Mouse (Mus musculus) hindlimb bud, embryonic 11.5 days (tissue): ENCODE results near the gene Olfr194.
"Not testable (repeated sequence)": the region's sequence is repeated elsewhere in the genome, so short reads cannot be mapped to it uniquely, and the experiment has no call there.

Source experiments
- DNase-seq: peaks from one replicate; pipeline ENCODE4 v3.0.0-alpha.2; 2012; ENCODE audit warnings: low read depth, low spot score; ENCODE audit errors: extremely low spot score

Olfr194 gene

GRCm38 (mm10) chr16:59120969-59121368 lies at the start of gene Olfr194:
Olfr194 (minus strand) TSS chr16:59121069.
- DNase-seq: no peak

- no peak for DNase-seq
Measured at GRCm38 (mm10) chr16:59170354-59170753, 49.5 kb upstream of the Olfr194 start, which contains the start of gene Olfr196. Olfr196 (minus strand) TSS chr16:59170454.

DNA sequence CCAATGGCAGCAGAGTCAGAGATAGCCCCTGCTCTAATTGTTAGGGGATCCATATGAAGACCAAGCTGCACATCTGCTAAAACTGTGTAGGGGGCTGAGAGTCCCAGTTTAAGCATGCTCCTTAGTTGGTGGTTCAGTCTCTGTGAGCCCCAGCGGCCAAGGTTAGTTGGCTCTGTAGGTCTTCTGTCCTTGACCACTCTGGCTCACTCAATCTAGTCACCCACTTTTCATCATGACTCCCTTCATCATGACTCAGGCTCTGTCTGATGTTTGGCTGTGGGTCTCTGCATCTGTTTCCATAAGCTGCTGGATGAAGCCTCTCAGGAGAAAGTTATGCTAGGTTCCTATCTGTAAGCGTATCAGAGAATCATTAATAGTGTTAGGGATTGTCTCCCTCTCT lies 31.1 kb upstream of the Olfr194 start:
- DNase-seq: no peak

DNA sequence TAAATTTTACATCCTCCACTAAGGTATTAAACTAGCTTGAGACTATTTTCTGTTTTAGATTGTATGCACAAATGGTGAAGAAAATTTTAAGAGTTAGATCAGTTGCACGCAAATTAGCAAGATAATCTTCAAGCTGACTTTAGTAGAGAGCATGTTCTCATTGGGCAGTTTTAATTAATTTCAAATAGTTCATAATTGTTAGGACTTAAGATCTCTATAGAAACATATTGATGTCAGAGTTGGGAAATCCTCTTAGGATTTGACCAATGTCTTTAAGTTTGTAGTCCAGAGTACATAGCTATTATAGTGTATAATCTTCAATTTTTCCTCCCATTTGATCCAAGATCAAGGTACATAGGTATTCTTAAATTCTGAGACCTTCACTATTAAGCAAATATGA lies 25.9 kb upstream of the Olfr194 start, which contains the start of gene Olfr195:
Gene Olfr195, plus strand, starts transcription at position 301 of the 400 bp plus-strand sequence.
- DNase-seq: no peak

DNA sequence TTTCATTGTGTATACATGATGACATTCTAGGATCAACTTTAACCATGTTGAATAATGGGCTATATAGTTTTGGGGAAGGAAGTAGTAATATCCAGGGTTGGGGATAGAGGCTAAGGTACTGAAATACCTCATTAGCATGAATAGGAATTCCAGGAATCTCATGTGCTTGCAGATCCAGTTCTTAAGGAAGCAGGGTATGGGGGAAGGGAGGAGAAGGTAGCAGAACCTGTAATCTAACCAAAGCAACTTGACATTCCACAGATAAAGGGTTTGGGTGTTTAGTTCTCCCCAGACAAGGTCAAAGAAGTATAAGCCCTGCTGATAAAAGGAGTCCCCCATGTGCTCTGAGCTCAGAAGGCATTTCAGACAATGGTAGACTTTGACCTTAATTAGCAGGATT lies 20.2 kb upstream of the Olfr194 start:
- no peak for DNase-seq

GRCm38 (mm10) chr16:59130740-59131139 lies 9.9 kb upstream of the Olfr194 start:
- no peak for DNase-seq

- DNase-seq: no peak
Measured at GRCm38 (mm10) chr16:59111781-59112180, 9.1 kb downstream of the Olfr194 start, which contains the start of gene Olfr193. Olfr193 (minus strand) TSS chr16:59111881.

DNA sequence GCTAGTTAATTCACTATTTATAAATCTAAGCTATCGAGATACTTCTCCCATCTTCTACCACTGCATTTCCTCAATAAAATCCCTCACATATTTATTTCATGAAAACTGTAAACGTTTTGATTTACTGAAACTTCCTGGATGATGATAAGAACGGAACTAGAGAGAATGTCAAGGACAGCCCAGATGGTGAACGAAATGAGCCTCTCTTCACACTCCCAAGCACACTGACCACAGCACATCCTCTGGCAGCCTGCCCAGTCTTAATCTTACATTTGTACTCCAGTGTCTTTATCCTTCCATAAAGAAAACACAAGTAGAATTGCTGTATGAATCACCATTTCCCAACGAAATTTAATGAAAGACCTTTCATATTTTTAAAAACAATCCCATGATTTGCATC lies 12.3 kb downstream of the Olfr194 start:
- DNase-seq: not testable (repeated sequence)

DNA sequence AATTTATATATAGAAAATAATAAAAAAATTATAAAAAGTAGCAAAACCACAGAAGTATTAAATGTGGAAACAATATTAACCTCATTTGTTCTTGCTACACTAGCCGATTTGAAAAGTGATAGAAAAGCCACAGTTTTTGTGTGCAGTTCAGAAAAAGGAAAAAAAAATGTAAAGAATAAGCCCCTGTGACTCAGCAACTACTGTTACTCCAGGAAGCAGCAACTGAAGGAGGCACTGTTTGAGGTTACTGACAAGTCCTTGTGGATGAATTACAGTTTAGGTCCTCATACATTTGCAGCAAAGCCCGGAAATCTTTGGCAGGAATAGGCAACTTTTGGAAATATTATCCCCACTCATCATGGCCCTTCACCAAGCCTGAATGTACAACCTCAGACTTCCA lies 15.6 kb downstream of the Olfr194 start:
- DNase-seq: no peak

DNA sequence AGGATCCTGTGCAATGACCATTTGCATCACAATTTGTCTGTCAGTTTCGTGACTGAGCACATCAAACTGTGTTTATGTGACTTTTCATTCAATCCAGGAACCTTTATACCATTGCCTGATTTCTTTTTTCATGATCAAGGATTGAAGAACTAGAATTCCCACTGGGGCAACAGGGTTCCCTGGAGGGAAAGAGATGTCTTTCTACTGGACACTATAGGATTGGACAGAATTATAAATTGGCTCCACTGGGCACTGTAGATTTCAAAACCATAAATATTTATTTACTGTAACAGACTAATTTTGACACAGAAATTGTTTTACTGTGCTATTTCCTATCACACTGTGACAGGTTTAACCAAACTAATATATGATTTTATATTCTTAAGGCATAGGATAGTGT lies 31.1 kb downstream of the Olfr194 start, which contains the start of gene Olfr191:
Gene Olfr191, minus strand, starts transcription at position 101 of the 400 bp plus-strand sequence.
- DNase-seq: not testable (repeated sequence)

GRCm38 (mm10) chr16:59081113-59081512 lies 39.8 kb downstream of the Olfr194 start:
- not testable (repeated sequence) for DNase-seq

DNA sequence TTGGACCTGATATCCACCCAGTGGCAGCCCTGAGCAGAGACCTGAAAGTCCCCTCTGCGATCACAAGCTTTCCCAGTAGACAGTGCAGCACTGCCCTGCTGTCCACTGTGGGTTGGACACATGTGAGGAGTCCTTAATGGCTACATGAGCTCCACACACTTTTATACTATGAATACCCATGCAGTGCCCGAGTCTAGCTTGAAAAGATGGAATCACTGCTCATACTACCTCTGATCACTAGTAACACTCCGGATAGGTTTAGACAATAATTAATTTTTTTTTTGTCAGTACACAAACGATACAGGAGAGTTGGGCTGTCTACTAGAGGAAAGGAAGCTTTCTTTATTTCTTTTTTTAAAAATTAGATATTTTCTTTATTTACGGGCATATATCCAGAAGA lies 43.0 kb downstream of the Olfr194 start, which contains the start of gene Olfr190:
Gene Olfr190, minus strand, starts transcription at position 101 of the 400 bp plus-strand sequence.
- DNase-seq: no peak

- no peak for DNase-seq
Measured at GRCm38 (mm10) chr16:59073520-59073919, 47.3 kb downstream of the Olfr194 start.

GRCm38 (mm10) chr16:59071755-59072154 lies 49.1 kb downstream of the Olfr194 start:
- DNase-seq: no peak
